Mouse (Mus musculus) midbrain, embryonic 16.5 days (tissue): ENCODE results near the gene Arhgap22. TPM values are rescaled to one million over a fixed set of nuclear protein-coding genes. Genes with fewer than 3 reads are reported as not detected.

Experiments used
- ATAC-seq: fragments of 200-750 bp; cut with Nextera tagmentation; 2 replicates; pipeline ENCODE4 v1.8.0; 2017; ENCODE audit warnings: moderate TSS enrichment
- H3K27ac ChIP-seq: fragments of 300-500 bp; sonication (generic); 2 replicates; pipeline ENCODE4 v1.5.1; 2014; ENCODE audit warnings: mild to moderate bottlenecking, low read length, mixed read lengths
- H3K27me3 ChIP-seq: fragments of 300-500 bp; sonication (generic); 2 replicates; pipeline ENCODE4 v1.6.1; 2014; ENCODE audit warnings: low read depth, low read length, mixed read lengths; ENCODE audit not compliant: control insufficient read depth, insufficient read depth
- H3K36me3 ChIP-seq: fragments of 300-500 bp; sonication (generic); 2 replicates; pipeline ENCODE4 v1.6.1; 2014; ENCODE audit warnings: mild to moderate bottlenecking, low read length, moderate library complexity, mixed read lengths; ENCODE audit not compliant: control insufficient read depth, insufficient read depth
- H3K4me1 ChIP-seq: fragments of 300-500 bp; sonication (generic); 2 replicates; pipeline ENCODE4 v1.6.1; 2014; ENCODE audit warnings: mild to moderate bottlenecking, low read length, mixed read lengths; ENCODE audit not compliant: control insufficient read depth, insufficient read depth
- H3K4me2 ChIP-seq: fragments of 300-500 bp; sonication (generic); 2 replicates; pipeline ENCODE4 v1.6.1; 2014; ENCODE audit warnings: mild to moderate bottlenecking, low read length, mixed read lengths
- H3K4me3 ChIP-seq: fragments of 300-500 bp; sonication (generic); 2 replicates; pipeline ENCODE4 v1.5.1; 2014; ENCODE audit warnings: low read depth, mild to moderate bottlenecking, low read length, moderate library complexity, mixed read lengths
- H3K9ac ChIP-seq: fragments of 300-500 bp; sonication (generic); 2 replicates; pipeline ENCODE4 v1.6.1; 2014; ENCODE audit warnings: low read depth, low read length, mixed read lengths
- H3K9me3 ChIP-seq: fragments of 300-500 bp; sonication (generic); replicated peaks from 2 replicates; pipeline ENCODE4 v1.6.1; 2014; ENCODE audit warnings: mild to moderate bottlenecking, low read length, mixed read lengths; ENCODE audit not compliant: control insufficient read depth, poor library complexity, severe bottlenecking
- WGBS: fragments of 180-500 bp; shearing (Covaris S2); extraction: QIAGEN DNeasy Blood & Tissue Kit; methylation state at CpG from one replicate; pipeline ENCODE4 v1.1.7; 2014; 5-methylcytosine and 5-hydroxymethylcytosine counted together
- polyA plus RNA-seq: library from polyadenylated mRNA; unstranded; fragments of >200 nt; fragmentation: Nextera tagmentation; extraction: Ambion mirVana; gene quantifications from 2 replicates; pipeline ENCODE4 v1.2.1, GENCODE M21; 2015

Arhgap22 gene
- polyA plus RNA-seq, 1 experiment from 2014 or later: 2.6 TPM

- WGBS: 49% methylated on average over 5 of the region's 5 CpGs
- no peak overlapping the region for H3K27ac ChIP-seq
- H3K9ac ChIP-seq: no peak overlapping the region
- peak; percentile 40; the same call in 1 of the 2 replicates for ATAC-seq
- no peak overlapping the region for H3K4me2 ChIP-seq
- no peaks in the 10 kb centered on the region for H3K9me3 ChIP-seq
- H3K4me3 ChIP-seq: no peak overlapping the region
- no peaks in the 10 kb centered on the region for H3K27me3 ChIP-seq
- no peaks in the 10 kb centered on the region for H3K4me1 ChIP-seq
- no peaks in the 10 kb centered on the region for H3K36me3 ChIP-seq
Measured at GRCm38 (mm10) chr14:33328369-33328768, 114.5 kb downstream of the Arhgap22 start.

- no peak overlapping the region for H3K9ac ChIP-seq
- no peaks in the 10 kb centered on the region for H3K27me3 ChIP-seq
- no peaks in the 10 kb centered on the region for H3K4me1 ChIP-seq
- no peaks in the 10 kb centered on the region for H3K36me3 ChIP-seq
- H3K27ac ChIP-seq: no peak overlapping the region
- no peak overlapping the region for H3K4me3 ChIP-seq
- ATAC-seq: no peak
- 96% methylated on average over 5 of the region's 5 CpGs for WGBS
- H3K9me3 ChIP-seq: no peaks in the 10 kb centered on the region
- no peak overlapping the region for H3K4me2 ChIP-seq
Measured at GRCm38 (mm10) chr14:33329297-33329805, 115.5 kb downstream of the Arhgap22 start.

- H3K27me3 ChIP-seq: no peaks in the 10 kb centered on the region
- no peak overlapping the region for H3K27ac ChIP-seq
- H3K9ac ChIP-seq: no peak overlapping the region
- ATAC-seq: no peak
- H3K4me3 ChIP-seq: no peak overlapping the region
- no peaks in the 10 kb centered on the region for H3K4me1 ChIP-seq
- H3K4me2 ChIP-seq: no peak overlapping the region
- H3K9me3 ChIP-seq: no peaks in the 10 kb centered on the region
- WGBS: 64% methylated on average over 4 of the region's 4 CpGs
- H3K36me3 ChIP-seq: no peaks in the 10 kb centered on the region
Measured at GRCm38 (mm10) chr14:33330986-33331385, 117.2 kb downstream of the Arhgap22 start.

DNA sequence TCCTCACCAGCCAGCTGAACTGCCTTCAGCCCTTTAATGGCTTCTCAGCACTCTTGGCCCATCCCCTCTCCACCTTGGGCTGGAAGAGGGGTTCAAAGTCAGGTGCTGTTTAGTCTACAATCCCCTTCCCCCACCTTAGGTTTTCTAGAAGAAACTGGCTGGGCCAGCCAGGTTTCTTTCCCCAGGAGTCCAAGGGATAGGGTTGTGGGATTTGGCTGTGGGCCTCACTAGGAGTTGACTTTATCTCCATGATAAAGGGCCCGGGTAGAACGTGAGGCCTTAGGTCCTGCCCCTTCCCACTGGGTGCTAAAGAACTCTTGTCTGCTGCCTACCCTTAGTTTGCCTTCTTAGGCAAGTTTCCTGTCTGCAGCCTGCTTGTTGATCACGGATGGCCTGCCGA lies 117.8 kb downstream of the Arhgap22 start:
- 46% methylated on average over 4 of the region's 4 CpGs for WGBS
- no peak overlapping the region for H3K9ac ChIP-seq
- no peaks in the 10 kb centered on the region for H3K27me3 ChIP-seq
- H3K9me3 ChIP-seq: no peaks in the 10 kb centered on the region
- no peak overlapping the region for H3K27ac ChIP-seq
- H3K4me1 ChIP-seq: no peaks in the 10 kb centered on the region
- H3K36me3 ChIP-seq: no peaks in the 10 kb centered on the region
- no peak overlapping the region for H3K4me3 ChIP-seq
- no peak for ATAC-seq
- no peak overlapping the region for H3K4me2 ChIP-seq

DNA sequence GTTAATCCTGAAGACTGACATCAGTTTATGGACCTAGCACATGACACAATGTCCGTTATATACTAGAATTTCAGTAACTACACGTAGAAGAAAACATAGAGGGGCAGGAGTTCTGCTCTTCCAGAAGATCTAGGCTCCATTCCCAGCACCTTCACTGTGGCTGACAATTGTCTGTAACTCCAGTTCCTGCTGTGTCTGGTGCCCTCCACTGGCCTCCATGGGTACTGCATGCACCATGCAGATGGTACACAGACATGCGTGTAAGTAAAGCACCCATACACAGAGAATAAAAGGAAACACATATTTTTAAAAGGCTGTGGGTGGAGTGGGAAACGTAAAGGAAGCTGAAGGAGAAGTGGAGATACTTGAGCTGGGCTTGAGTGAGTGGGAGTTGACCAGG lies 120.0 kb downstream of the Arhgap22 start:
- no peaks in the 10 kb centered on the region for H3K9me3 ChIP-seq
- 88% methylated on average over 4 of the region's 4 CpGs for WGBS
- H3K36me3 ChIP-seq: no peaks in the 10 kb centered on the region
- no peaks in the 10 kb centered on the region for H3K4me1 ChIP-seq
- H3K4me3 ChIP-seq: no peak overlapping the region
- ATAC-seq: no peak
- H3K27ac ChIP-seq: no peak overlapping the region
- H3K9ac ChIP-seq: no peak overlapping the region
- H3K4me2 ChIP-seq: no peak overlapping the region
- H3K27me3 ChIP-seq: no peaks in the 10 kb centered on the region

DNA sequence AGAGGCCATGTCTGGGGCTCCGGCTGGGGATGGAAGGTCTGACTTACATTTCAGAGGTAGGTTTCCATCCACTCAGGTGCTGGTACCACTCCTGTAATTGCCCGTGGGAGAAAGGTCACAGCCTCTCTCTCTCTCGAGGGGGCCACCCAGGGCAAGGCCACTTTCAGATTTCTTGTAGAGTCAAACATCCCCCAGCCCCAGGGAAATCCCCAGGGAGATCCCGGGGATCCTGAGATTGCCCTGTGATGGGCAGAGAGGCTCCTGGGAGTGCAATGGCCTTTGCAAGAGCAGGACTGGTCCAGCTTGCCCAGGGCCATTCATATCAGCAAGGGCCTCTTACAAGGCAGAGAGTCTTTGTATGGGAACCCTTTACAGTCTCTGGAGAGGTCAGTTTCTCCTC lies 120.6 kb downstream of the Arhgap22 start:
- Histone ChIP-seq H3K27me3 (no peaks in the 10 kb centered on the region), H3K4me2 (no peak overlapping the region), H3K9me3 (no peaks in the 10 kb centered on the region), H3K36me3 (no peaks in the 10 kb centered on the region), H3K27ac (no peak overlapping the region), H3K4me1 (no peaks in the 10 kb centered on the region), H3K4me3 (no peak overlapping the region), H3K9ac (no peak overlapping the region)
- 88% methylated on average over 4 of the region's 4 CpGs for WGBS
- no peak for ATAC-seq

DNA sequence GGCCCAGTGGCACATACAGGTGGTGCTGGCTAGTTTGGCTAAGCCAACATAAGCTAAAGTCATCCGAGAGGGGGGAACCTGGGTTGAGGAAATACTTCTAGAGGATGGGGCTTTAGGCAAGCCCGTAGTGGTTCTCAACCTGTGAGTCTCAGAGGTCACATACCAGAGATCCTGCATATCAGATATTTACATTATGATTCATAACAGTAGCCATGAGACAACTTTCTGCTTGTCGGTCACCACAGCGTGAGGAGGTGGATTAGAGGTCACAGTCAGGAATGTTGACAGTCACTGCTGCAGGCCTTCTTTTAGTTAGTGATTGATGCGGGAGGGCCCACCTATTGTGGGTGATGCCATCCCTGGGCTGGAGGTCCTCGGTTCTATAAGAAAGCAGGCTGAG lies 121.9 kb downstream of the Arhgap22 start:
- H3K4me3 ChIP-seq: no peak overlapping the region
- 81% methylated on average over 6 of the region's 6 CpGs for WGBS
- no peaks in the 10 kb centered on the region for H3K9me3 ChIP-seq
- no peak overlapping the region for H3K4me2 ChIP-seq
- H3K36me3 ChIP-seq: no peaks in the 10 kb centered on the region
- no peak overlapping the region for H3K27ac ChIP-seq
- no peaks in the 10 kb centered on the region for H3K27me3 ChIP-seq
- no peaks in the 10 kb centered on the region for H3K4me1 ChIP-seq
- H3K9ac ChIP-seq: no peak overlapping the region
- no peak for ATAC-seq

DNA sequence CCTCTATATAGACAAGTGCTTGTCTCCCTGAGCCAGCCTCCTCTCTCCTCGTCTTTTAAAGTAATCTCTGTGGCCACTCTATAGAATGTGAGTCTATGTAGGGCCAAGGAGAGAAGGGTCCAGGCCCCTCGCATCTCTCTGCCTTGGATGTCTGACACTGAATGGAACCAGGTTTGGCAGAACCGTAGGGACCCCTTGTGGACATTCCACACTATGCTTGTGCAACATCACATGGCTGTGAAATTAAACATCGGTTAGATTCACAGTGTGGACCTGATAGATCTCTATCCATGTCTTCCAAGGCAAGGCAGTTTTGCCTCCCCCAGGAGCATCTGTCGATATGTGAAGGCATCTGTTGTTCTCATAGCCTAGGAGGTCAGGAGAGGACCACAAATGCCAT lies 124.9 kb downstream of the Arhgap22 start:
- Histone ChIP-seq H3K27me3 (no peaks in the 10 kb centered on the region), H3K27ac (no peak overlapping the region), H3K9me3 (no peaks in the 10 kb centered on the region), H3K4me2 (no peak overlapping the region), H3K36me3 (no peaks in the 10 kb centered on the region), H3K9ac (no peak overlapping the region), H3K4me3 (no peak overlapping the region), H3K4me1 (no peaks in the 10 kb centered on the region)
- 78% methylated on average over 5 of the region's 5 CpGs for WGBS
- no peak for ATAC-seq

GRCm38 (mm10) chr14:33343131-33343725 lies 129.4 kb downstream of the Arhgap22 start:
- ATAC-seq: no peak
- H3K4me3 ChIP-seq: no peak overlapping the region
- H3K9ac ChIP-seq: no peak overlapping the region
- H3K27me3 ChIP-seq: no peaks in the 10 kb centered on the region
- H3K27ac ChIP-seq: no peak overlapping the region
- no peak overlapping the region for H3K4me2 ChIP-seq
- H3K36me3 ChIP-seq: no peaks in the 10 kb centered on the region
- no peaks in the 10 kb centered on the region for H3K4me1 ChIP-seq
- no peaks in the 10 kb centered on the region for H3K9me3 ChIP-seq
- WGBS: 93% methylated on average over 14 of the region's 14 CpGs
